Mouse (Mus musculus) MEL-GATA-1-ER (cell line): ENCODE data around the gene Serpina7.

ENCODE experiments used
- DNase-seq: peaks from one replicate; pipeline ENCODE4 v3.0.0-alpha.2; 2012; ENCODE audit warnings: low read depth; ENCODE audit errors: extremely low read depth

Gene Serpina7

DNA sequence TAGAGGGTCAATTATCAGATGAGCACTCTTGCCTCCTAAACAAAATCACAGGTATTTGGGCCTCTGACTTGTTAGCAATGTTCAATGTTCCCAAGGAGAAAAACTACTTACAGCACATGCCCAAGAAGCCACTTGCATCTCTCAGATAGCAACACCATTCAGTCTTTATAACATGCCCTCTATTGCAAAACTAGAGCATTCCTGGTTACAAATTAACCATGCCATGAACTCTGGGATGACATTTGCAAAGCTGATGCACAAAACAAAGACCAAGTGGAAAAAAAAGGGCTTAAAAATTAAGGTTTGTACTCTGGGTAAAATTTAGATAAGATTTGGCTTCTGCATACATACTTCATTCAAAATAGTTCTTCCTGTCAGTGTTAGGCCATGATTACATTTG lies at the start of gene Serpina7:
Serpina7 (minus strand) TSS at position 160 of the 400 bp plus-strand sequence.
- DNase-seq = no peak

DNA sequence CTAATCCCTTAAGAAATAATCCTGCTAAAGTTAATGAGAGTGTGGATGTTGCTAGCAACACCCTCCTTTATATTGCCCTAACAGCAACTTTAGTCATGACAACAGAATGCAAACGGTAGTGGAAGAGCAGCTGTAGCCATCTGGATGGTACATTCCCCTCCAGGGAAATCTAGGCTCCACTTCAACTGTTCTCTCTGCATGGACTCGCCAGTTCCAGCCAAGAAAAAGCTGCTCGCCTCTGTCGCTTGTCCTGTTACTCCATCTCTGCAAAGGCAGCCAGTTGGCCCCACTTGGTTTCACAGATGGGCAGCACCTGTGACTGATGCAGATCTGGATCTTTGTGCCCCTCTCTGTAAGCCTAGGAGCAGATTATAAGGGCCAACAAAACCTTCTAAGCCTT lies 49.0 kb upstream of the Serpina7 start:
- no peak for DNase-seq

DNA sequence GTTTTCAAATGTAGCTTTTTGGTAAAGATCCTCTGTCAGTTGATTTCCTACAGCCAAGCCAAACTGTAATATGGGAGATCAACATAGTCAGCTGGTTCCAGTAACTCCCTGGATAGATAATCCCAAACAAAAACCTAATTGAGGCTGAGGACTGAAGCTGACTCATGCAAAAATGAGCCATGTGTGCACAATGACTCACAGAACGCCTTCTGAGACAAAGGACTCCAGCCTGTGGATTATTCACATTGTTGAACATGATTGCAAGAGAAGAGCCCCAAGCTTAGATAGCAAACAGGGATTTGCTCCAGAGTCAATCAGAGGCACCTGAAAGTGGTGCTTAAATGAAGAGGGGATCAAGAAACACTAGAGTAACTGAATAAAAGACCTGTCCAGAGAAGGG lies 12.2 kb upstream of the Serpina7 start:
- no peak for DNase-seq

DNA sequence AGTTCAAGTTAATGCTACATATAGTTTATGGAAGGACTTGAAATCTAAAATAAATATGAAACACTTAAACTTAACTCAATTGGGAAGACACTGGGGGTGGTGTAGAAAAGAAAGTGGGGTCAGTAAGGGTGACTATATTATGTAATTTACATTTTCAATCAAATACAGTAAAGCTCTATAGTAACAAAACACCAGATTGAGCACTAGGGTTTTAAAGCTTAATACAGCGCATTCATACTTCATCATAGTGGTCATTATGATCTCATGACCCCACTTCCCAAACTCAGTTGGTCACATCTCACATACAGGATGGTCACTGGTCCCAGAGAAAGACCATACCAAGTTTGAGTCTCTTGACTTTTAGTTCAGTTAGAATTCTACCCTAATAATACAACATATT lies 907 bp upstream of the Serpina7 start, which contains the start of gene 4930513O06Rik:
4930513O06Rik (plus strand) TSS at position 301 of the 400 bp plus-strand sequence.
- DNase-seq = no peak

DNA sequence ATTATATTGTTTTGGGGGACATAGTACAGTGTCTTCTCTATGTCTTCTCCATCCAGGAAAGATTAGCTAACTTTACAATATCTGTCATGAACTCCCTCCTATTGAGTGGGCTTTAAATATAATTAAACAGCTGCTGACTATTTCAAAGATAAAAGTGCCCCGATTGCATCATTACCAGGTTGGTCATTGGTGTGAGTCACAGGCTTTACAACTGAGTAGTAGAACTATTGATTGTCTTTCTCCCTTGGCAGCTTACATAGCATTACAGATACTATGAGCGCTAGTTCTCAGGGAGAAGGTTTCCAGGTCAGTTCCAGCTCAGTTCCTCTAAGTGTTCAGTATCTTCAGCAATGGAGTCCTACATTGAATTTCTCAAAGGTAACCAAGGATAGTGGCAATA lies 6.5 kb downstream of the Serpina7 start:
- DNase-seq = no peak

DNA sequence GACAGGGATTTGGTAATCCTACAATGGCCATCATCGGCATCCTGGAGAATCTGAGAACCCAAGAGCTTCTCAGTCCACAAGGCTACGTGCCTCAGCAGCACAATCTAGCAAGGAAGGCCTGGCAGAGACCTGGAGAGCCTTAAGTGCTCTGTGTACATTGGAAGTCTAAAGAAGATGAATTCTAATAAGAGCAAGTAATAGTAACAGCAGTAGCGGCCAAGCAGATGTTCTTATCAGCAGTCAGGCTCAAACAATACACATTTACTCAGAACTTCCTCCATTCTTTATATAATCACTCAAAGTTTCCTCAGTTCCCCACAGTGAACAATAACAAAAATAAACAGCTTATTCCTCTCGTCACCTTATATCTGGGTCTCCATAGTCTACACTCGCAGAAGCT lies 21.0 kb downstream of the Serpina7 start:
- no peak for DNase-seq

DNA sequence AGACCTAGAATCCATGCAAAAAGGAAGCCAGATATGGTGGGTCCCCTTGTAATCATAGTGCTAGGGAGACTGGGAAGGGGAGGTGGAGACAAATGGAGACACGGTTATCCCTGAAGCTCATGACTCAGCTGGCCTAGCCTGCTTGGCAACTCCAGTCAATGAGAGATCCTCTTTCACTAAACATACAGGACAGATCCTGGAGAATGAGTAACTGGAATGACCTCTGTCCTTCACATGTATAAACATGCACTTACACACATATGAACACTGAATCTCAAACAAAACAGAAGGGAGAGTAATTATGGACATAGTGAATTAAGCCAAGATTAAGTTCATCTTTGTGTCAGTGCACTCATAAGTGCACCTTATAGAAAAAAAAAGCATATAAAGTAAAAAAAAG lies 31.9 kb downstream of the Serpina7 start:
- DNase-seq = no peak

DNA sequence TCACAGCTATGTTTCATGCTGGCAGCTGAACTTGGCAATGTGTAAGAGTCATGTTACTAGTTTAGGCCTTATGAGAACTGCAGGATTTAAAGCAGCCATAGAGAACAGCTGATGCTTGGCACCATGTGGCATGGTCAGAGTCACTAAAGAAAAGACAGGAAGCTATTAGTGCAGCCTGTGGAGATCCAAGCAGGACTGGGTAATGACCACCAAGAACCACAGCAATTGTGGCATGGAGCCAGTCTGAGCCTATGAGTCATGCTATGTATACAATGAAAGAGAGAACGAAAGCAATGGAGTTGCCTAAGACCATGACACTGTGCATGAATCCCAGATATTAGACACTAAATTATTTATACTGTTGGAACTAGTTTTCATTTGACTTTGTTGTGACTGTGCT lies 33.1 kb downstream of the Serpina7 start:
- no peak for DNase-seq

DNA sequence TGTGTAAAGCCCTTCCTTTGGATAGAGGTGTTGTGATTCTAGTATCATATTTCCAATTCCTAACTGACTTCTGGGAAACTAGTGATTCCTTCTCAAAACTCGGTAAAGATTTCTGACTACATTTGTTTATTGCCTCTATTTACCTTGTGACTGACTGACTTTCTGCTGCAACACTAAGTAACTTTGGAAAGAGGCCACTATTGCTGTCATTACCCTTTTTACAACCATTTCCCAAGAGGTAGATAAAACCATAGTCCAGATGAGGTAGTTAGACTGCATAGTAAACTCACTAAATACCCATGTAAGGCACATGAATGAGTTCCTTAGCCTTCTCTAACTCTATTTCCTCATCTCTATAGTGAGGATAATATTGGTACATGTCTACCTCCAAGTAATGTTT lies 43.9 kb downstream of the Serpina7 start:
- no peak for DNase-seq

DNA sequence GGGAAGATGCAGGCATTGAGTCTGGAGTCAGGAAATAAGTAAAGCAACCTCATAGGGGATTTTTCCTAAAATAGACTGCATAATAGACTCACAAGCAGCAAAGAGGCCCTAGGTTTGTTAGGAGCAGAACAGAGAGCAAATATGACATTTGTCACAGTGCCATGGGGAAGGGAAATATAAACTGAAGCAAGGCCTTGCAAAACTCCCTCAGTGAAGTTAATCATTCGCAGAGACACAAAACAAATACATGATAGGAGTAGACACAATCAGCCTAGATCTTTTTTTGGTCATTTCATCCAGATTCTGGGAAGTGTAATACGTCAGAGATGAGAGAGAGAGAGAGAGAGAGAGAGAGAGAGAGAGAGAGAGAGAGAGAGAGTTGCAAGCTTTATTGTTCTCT lies 45.7 kb downstream of the Serpina7 start:
- no peak for DNase-seq

DNA sequence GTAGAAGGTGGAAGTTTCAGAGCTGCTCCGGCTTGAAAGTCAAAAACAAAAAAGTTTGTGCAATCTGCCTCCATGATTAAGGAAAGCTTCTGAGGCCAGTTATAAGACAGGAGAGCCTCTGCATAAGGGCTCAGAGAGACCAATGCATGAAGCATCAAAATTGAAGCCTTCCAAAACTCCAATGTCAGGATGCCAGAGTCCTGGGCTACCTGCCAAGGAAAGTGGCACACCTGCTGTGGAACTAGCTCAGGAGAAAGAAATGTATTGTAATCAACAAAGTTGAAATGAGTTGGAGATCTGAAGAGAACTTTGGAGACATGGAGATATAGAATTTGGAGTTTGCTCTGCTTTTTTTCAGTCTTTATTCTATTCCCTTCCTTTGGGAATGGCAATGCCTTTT lies 47.4 kb downstream of the Serpina7 start:
- DNase-seq = no peak
